Mouse (Mus musculus) MN1 (cell line): ENCODE results near the gene Casp12.
"Not testable (repeated sequence)": the region's sequence is repeated elsewhere in the genome, so short reads cannot be mapped to it uniquely, and the experiment has no call there.

Experiments
- DNase-seq: peaks from one replicate; pipeline ENCODE4 v3.0.0-alpha.2; 2016; ENCODE audit warnings: low spot score

Casp12 gene

GRCm38 (mm10) chr9:5345291-5345898 is at the start of gene Casp12:
Gene Casp12 (plus strand): TSS chr9:5345430.
- no peak for DNase-seq

DNA sequence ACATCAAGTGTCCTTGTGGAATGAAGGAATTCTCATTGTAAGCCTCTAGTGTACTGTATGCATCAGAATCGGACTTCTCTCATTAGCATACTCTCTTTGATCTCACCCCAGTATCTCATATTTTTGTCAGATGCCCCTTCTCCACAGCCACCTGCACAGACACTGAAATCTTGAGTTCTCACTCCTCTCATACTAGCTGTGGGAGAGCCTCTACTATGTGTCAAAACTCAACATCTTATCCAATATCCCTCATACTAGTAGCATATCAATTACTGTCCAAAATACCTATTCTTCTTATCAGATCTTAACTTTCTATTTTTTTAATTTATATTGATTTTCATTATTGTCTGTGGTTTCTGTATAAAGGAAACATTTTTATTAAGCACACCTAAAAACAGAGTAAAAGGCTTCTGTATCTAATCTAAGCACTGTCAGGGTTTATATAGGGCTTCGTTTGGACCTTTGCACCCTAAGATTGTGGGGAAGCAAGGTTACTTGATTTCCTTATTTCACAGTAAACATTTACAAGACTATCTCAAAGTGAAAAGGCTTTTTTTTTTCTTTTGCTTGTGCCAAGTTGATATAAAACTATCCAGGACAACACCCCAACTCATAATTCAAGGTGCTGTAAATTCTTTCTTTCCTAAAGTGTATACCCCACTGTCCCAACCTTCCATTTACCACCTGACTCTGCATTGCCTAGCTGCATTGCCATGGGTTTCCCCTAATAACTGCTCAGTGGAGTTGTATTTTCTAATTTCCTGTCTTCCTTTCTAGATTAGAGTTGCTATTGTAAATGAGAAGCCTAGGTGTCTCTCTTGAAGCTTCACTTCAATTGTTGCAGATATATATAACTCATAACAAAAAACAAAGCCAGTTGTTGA is 48.6 kb upstream of the Casp12 start:
- DNase-seq = no peak

DNA sequence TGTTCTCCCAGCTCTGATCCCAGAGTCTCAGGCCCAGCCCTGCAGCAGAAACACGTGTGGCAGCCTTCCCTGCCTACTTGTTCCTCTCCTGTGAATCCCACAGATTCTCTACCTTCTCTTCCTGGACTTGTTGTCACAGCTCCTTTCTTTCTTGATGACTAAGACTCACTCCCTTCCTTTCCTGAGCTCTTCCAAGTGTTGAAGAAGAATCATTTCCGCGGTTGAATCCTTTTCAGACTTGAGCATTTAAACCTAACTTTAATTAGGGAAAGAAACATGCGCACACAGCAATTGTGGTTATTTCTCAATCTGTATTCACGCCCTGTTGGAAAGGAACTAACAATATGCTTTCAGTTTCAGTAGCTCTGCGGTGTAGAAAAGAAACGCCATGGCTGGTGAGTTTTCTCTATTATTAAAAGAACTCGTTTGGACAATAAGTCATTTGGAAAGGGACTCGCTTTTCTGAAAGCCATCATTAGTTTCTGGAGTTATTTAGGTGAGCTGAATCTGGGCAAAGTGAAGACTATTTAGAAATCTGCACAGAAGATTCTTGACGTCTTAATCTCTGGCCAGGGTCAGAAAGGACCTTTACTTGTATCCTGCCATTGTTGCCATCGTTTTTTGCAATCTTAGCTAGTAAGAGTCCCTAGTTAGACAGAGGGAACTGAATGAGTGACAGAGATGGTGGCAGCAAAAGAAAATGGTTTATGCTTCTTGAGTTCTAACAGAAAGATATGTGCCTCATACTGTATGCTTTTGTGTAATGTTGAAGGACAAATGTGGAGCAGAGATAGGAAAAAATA is 46.7 kb upstream of the Casp12 start, which contains the start of gene Casp1:
TSS of gene Casp1 (plus strand) at position 189 of the 803 bp plus-strand sequence.
- DNase-seq = no peak

DNA sequence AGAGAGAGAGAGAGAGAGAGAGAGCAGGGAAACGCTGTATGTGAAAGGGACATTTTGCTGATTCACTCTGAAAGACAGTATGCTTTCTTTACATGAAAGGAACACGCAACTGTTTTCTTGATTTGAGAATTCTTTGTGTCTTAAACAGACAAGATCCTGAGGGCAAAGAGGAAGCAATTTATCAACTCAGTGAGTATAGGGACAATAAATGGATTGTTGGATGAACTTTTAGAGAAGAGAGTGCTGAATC is 46.2 kb upstream of the Casp12 start:
- no peak for DNase-seq

DNA sequence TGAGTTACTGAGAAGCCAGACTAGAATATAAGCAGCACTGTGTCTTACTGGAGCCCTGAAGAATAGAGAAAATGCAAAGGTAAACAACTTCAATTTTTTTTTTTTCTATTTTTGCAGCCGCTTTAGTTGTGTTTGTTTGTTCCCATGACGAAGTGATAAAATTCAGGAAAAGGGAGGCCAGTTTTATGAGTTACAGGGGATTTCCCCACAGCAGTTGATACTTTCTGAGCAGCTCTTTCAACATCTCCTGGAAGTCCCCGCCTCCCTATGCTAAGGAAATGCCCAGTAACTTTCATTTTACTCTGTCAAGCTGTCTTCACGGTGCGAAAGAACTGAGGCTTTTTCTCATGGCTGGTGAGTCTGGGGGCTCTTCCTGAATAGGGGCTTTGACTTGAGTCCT is 36.7 kb upstream of the Casp12 start, which contains the start of gene Casp4:
TSS of gene Casp4 (plus strand) at position 268 of the 400 bp plus-strand sequence.
- DNase-seq = no peak

DNA sequence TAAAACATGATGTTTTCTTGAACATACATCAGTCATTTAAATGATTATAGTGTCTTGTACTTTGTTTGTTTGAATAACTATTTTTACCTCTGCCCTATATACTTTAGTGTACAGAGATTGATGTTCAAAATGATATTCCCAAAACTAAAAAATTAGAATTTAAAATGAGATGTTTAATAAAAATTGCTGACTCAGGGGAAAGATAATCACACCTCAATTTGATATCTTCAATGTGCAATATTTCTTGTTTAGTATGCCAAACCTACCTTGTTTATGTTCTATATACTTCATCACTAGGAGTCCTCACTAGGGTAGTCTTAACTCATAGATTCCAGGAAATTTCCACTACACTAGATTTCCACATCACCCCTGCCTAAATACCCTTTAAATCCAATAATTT is 35.1 kb upstream of the Casp12 start:
- DNase-seq = no peak

- DNase-seq = no peak
These were observed 33.8 kb upstream of the Casp12 start for GRCm38 (mm10) chr9:5311435-5311834.

GRCm38 (mm10) chr9:5328204-5328603 is 17.0 kb upstream of the Casp12 start:
- no peak for DNase-seq

GRCm38 (mm10) chr9:5332441-5332840 is 12.8 kb upstream of the Casp12 start:
- no peak for DNase-seq

- no peak for DNase-seq
These were observed 11.8 kb upstream of the Casp12 start for GRCm38 (mm10) chr9:5333422-5333821.

DNA sequence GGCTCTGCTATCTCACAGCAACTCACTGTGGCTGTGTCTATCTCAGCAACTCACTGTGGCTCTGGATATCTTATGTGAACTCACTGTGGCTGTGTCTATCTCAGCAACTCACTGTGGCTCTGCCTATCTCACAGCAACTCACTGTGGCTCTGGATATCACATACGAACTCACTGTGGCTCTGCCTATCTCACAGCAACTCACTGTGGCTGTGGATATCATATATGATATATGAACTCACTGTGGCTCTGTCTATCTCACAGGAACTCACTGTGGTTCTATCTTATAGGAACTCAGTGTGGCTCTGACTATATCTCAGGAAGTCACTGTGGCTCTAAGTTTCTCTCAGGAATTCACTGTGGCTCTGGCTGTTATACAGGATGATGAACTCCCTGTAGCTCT is 2.1 kb upstream of the Casp12 start:
- DNase-seq = no peak

- DNase-seq = no peak
These were observed 1.1 kb upstream of the Casp12 start for GRCm38 (mm10) chr9:5344090-5344489.

GRCm38 (mm10) chr9:5347381-5347780 is 2.2 kb downstream of the Casp12 start:
- DNase-seq = no peak

DNA sequence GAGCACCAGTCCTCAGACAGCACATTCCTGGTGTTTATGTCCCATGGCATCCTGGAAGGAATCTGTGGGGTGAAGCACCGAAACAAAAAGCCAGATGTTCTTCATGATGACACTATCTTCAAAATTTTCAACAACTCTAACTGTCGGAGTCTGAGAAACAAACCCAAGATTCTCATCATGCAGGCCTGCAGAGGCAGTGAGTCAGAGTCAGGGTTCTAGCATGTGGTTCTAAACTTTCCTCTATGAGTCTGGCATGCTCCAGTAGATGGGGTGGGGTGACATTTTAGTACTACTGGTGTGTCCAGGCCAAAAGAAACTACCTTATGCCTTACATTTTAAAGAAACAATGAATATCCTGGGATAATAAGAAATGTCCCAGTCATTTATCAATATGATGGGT is 8.4 kb downstream of the Casp12 start:
- DNase-seq = no peak

GRCm38 (mm10) chr9:5356801-5357200 is 11.6 kb downstream of the Casp12 start:
- DNase-seq = no peak

DNA sequence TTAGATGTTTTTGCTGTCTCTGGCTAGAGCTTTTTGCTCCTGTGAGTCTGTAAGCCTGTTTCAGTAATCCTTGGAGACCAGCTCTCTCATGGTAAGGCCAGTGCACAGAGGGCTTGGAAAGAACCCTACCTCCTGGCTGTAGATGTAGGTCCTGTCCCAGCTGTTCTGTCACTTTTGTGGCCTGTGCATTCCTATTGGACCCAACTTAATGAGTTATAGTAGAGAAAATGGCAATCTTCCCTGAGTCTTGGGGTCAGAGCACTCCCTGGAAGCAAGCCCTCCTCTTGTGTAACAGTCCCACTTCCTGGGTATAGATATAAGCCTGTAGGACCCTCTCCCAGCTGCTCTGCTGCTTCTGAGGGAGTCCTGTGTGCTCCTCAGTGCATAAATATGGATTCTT is 48.3 kb downstream of the Casp12 start:
- no peak for DNase-seq

- DNase-seq = not testable (repeated sequence)
These were observed 50.6 kb downstream of the Casp12 start for GRCm38 (mm10) chr9:5395861-5396260.

- DNase-seq = no peak
These were observed 65.8 kb downstream of the Casp12 start for GRCm38 (mm10) chr9:5410988-5411568.

DNA sequence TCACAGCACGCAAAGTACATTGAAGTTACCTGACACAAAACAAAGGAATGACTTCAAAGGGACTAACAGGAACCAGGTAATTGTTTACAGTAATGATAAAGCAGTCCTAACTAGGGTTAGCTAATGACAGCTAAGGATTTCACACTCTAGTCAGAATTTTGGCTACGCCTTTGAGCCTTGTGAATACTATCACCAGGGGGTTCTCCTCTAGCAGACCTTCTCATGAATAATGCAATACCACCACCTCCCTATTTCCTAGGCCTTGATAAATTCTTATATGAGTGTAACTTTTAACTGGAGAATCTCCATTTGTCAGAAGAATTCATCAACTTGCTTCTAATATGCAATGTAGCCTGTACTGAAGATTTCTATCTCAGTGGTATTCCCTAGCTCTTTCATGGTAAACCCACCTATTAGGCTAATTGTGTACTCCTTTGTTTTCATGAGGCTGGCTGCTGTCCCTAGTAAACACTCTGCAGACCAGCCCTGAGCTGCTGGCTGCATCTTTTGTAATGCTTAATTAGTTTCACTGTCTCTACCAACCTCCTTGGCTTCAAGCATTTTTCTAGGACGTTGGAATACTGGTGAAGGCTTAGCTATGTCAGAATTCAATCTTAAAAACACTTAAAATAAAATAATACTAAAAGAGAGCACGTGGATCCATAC is 67.3 kb downstream of the Casp12 start:
- DNase-seq = no peak

DNA sequence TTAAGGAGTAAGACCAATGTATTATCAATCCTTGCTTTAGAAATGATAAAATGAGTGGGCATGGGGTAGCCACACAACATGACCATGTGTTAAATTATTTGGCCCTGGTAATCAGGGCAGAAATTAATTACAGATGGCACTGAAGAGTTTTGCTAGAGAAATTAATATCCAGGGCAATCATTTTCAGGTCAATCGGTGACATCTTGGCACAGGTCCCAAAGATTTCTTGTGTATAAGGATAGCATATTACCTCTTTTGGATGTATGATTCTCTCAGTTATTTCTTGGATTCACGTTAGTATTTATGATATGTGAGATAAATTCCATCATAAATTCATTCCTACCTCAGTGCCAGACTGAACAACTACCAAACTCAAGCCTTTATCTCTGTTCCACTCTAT is 72.6 kb downstream of the Casp12 start:
- DNase-seq = no peak
